Mouse (Mus musculus) thymus, adult 2 months (tissue): ENCODE measurements around the gene Gna12. TPM values are rescaled to one million over a fixed set of nuclear protein-coding genes. Genes with fewer than 3 reads are reported as not detected.

ENCODE experiments used
- DNase-seq: peaks from one replicate; pipeline ENCODE4 v3.0.0; 2021
- H3K27ac ChIP-seq: fragments of 200-500 bp; 2 replicates; pipeline ENCODE4 v1.5.1; 2012; ENCODE audit warnings: low read length, control low read depth; ENCODE audit not compliant: control insufficient read depth, insufficient read depth
- H3K27me3 ChIP-seq: fragments of 200-500 bp; 2 replicates; pipeline ENCODE4 v1.6.1; 2012; ENCODE audit warnings: mild to moderate bottlenecking, low read length, moderate library complexity, mixed read lengths; ENCODE audit not compliant: control insufficient read depth, insufficient read depth
- H3K36me3 ChIP-seq: fragments of 200-500 bp; 2 replicates; pipeline ENCODE4 v1.6.1; 2012; ENCODE audit warnings: mild to moderate bottlenecking, low read length, moderate library complexity; ENCODE audit not compliant: control insufficient read depth, insufficient read depth
- H3K4me1 ChIP-seq: fragments of 200-500 bp; replicated peaks from 2 replicates; pipeline ENCODE4 v1.6.1; 2012; ENCODE audit warnings: low read length; ENCODE audit not compliant: control insufficient read depth, insufficient read depth
- H3K4me3 ChIP-seq: fragments of 200-500 bp; 2 replicates; pipeline ENCODE4 v1.5.1; 2012; ENCODE audit warnings: mild to moderate bottlenecking, low read length, control low read depth, moderate library complexity; ENCODE audit not compliant: control insufficient read depth, insufficient read depth
- CTCF ChIP-seq: fragments of 200-500 bp; IDR thresholded peaks from 2 replicates; pipeline ENCODE4 v1.5.1; 2012; ENCODE audit warnings: mild to moderate bottlenecking, control low read depth, low read length, moderate library complexity, borderline replicate concordance; ENCODE audit not compliant: control insufficient read depth, poor library complexity, insufficient read depth; ENCODE audit errors: extremely low read depth
- POLR2A ChIP-seq: fragments of 200-500 bp; IDR thresholded peaks from 2 replicates; pipeline ENCODE4 v1.6.1; 2012; ENCODE audit warnings: mild to moderate bottlenecking, low read length, control low read depth, moderate library complexity; ENCODE audit not compliant: control insufficient read depth, poor library complexity, insufficient read depth; ENCODE audit errors: extremely low read depth
- WGBS: fragments of 180-500 bp; shearing (Covaris S2); methylation state at CpG from one replicate; pipeline ENCODE4 v1.1.7; 2018; 5-methylcytosine and 5-hydroxymethylcytosine counted together
- polyA plus RNA-seq: library from polyadenylated mRNA; depleted of rRNA; stranded (reverse); fragments of >200 nt; gene quantifications from 2 replicates; pipeline ENCODE4 v1.2.3, GENCODE M21; 2012; rRNA removed

The Gna12 gene
- polyA plus RNA-seq, 1 experiment: 69.0 TPM

DNA sequence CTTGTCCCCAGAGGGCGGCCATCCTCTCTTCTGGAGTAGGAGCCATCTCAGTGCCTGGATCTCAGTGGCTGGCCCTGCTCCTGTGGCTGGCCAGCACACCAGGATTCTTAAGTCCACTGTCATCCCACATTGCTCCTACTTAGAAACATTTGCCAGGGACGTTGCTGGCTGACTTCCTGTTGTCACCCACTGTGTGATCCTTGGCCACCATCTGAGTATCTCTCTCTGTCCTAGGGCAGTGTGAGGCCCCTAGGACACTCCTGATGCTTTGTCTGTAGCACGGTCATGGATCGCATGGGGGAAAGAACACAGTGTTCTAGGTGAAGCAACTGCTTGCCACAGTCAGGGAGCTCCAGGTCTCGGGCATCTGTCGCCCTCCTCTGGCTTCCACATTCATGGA is 119.9 kb downstream of the Gna12 start:
- Histone ChIP-seq H3K27ac (no peak overlapping the region), H3K36me3 (peaks cover 31% of the 10 kb centered on the region), H3K4me3 (no peak overlapping the region), H3K4me1 (peaks cover 8% of the 10 kb centered on the region), H3K27me3 (no peaks in the 10 kb centered on the region)
- WGBS: 95% methylated on average over 6 of the region's 6 CpGs
- TF ChIP-seq POLR2A: no peak
- TF ChIP-seq CTCF: no peak
- no peak for DNase-seq

Other genes with a start within 250 kb of the Gna12 start
- 141 and 171 TPM in 2 replicates for gene Lfng, start 223.1 kb downstream of the Gna12 start, polyA plus RNA-seq
- gene Ttyh3, start 181.4 kb downstream of the Gna12 start, polyA plus RNA-seq: 139 and 177 TPM in 2 replicates
- gene Iqce, start 128.1 kb downstream of the Gna12 start, polyA plus RNA-seq: 30.0 and 31.5 TPM in 2 replicates
- 65.1 and 69.1 TPM in 2 replicates for gene Brat1, start 125.4 kb downstream of the Gna12 start, polyA plus RNA-seq
- 10.6 and 13.7 TPM in 2 replicates for gene Amz1, start 106.3 kb downstream of the Gna12 start, polyA plus RNA-seq
- 51.2 and 56.1 TPM in 2 replicates for gene Card11, start 170.2 kb upstream of the Gna12 start, polyA plus RNA-seq